Mouse (Mus musculus) splenic B cell, adult 2 months (primary cell): ENCODE measurements around the gene Zscan18.

ENCODE experiments used
- DNase-seq: peaks from one replicate; pipeline ENCODE4 v3.0.0-alpha.2; 2011; ENCODE audit warnings: low read depth, low spot score
- H3K27me3 ChIP-seq: 2 replicates; pipeline ENCODE4 v1.6.1; 2012; ENCODE audit warnings: mild to moderate bottlenecking, low read length, moderate library complexity, mixed read lengths; ENCODE audit not compliant: control insufficient read depth, poor library complexity, insufficient read depth, severe bottlenecking
- H3K36me3 ChIP-seq: 2 replicates; pipeline ENCODE4 v1.6.1; 2012; ENCODE audit warnings: mild to moderate bottlenecking, low read length, moderate library complexity, mixed read lengths; ENCODE audit not compliant: control insufficient read depth, poor library complexity, insufficient read depth, severe bottlenecking

Gene Zscan18

GRCm38 (mm10) chr7:12779141-12779540, 24.3 kb downstream of the Zscan18 start:
- DNase-seq = no peak
- Histone ChIP-seq H3K27me3 (no peaks in the 10 kb centered on the region), H3K36me3 (no peaks in the 10 kb centered on the region)

GRCm38 (mm10) chr7:12774606-12775005, 28.8 kb downstream of the Zscan18 start:
- no peaks in the 10 kb centered on the region for H3K36me3 ChIP-seq
- H3K27me3 ChIP-seq = no peaks in the 10 kb centered on the region
- DNase-seq = no peak

GRCm38 (mm10) chr7:12774111-12774510, 29.3 kb downstream of the Zscan18 start:
- H3K27me3 ChIP-seq = no peaks in the 10 kb centered on the region
- H3K36me3 ChIP-seq = no peaks in the 10 kb centered on the region
- no peak for DNase-seq

GRCm38 (mm10) chr7:12749431-12750198, 53.8 kb downstream of the Zscan18 start:
- H3K27me3 ChIP-seq = no peaks in the 10 kb centered on the region
- no peak for DNase-seq
- no peaks in the 10 kb centered on the region for H3K36me3 ChIP-seq

GRCm38 (mm10) chr7:12734904-12735303, 68.5 kb downstream of the Zscan18 start, which contains the start of gene Vmn2r56:
TSS of gene Vmn2r56 (minus strand) at chr7:12735004.
- DNase-seq = no peak
- no peaks in the 10 kb centered on the region for H3K36me3 ChIP-seq
- no peaks in the 10 kb centered on the region for H3K27me3 ChIP-seq
